In the genomic region with DNA sequence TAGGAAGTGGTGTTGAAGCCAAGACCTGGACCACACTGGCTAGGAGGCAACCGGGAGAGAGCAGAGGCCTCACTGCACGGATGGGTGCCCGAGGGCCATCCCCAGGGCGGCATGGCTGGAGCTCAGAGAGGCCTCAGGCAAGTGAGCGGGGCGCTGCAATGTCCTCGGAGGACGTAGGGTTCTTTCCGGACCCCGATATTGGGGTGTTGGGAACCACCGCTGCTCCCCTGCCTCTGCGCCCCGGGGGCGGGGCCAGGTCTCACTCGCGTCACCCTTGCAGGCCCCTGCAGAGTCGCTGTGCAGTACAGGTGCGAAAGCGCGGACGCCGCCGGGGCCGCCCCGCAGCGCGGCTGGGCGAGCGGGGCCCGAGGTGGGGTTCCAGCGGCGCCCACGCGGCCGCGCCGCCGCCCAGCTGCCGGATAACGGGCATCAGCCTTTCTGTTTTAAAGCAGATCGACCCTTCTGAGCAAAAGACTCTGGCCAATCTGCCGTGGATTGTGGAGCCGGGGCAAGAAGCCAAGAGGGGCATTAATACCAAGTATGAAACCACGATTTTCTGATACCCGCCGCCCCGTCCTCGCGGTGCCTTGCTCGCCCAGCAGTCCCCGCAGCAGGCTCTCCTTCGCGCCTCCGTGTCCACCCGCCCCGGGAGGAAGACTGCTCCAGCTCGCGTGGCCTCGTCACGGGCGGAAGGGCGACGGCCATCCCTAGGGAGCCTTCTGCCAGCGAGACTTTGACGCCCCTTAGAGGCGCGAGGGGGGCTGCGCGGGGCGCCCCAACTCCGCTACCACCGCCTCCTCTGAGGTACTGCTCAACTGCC, we compare ENCODE assay signal across 8 mouse cellular contexts.
A peak's percentile ranks its signal among the peaks of the same experiment; 100 is the strongest.
DNase-seq lines count a peak whose midpoint lies in the region; ATAC-seq and TF ChIP-seq lines count a peak whose summit lies in the region.

No protein-coding gene starts in this region.

- no peaks in the 10 kb centered on the region; the same call in 1 of the 2 replicates for H3K4me1 ChIP-seq in lung, postnatal 0 days (ENCODE audit: insufficient read depth, low read depth, low read length)
- H3K4me1 ChIP-seq in spleen, adult 2 months (ENCODE audit: control insufficient read depth, insufficient read depth, insufficient read length): peaks cover 2% of the 10 kb centered on the region; the same call in 1 of the 2 replicates

- no peak for TF ChIP-seq POLR2A in spleen, adult 2 months (IDR thresholded peaks at IDR 0.05; ENCODE audit: low read depth, low read length)

- H3K27me3 ChIP-seq in lung, postnatal 0 days (replicated peaks; ENCODE audit: insufficient read depth, low read length): peaks cover 19% of the 10 kb centered on the region; the same call in 1 of the 2 replicates
- peaks cover 7% of the 10 kb centered on the region; the same call in 1 of the 2 replicates for H3K27me3 ChIP-seq in spleen, adult 2 months (ENCODE audit: control insufficient read depth, insufficient read depth, low read length)

- no peaks in the 10 kb centered on the region for H3K36me3 ChIP-seq in lung, postnatal 0 days (ENCODE audit: insufficient read depth, low read length)
- H3K36me3 ChIP-seq in spleen, adult 2 months (ENCODE audit: control insufficient read depth, insufficient read depth, low read length): no peaks in the 10 kb centered on the region

- ATAC-seq in lung, postnatal 0 days: peak; percentile 56

- no peak overlapping the region for H3K9ac ChIP-seq in lung, postnatal 0 days (replicated peaks; ENCODE audit: low read depth)

- TF ChIP-seq CTCF in left cerebral cortex, adult 2 months (IDR thresholded peaks at IDR 0.05): no peak
- 0 out of 2 replicates have a peak, but pooled peaks have one; percentile 7 for TF ChIP-seq CTCF in lung, postnatal 0 days (IDR thresholded peaks at IDR 0.05)
- no peak for TF ChIP-seq CTCF in spleen, adult 2 months (IDR thresholded peaks at IDR 0.05; ENCODE audit: extremely low read depth, insufficient read depth, insufficient read length, insufficient replicate concordance)

- H3K9me3 ChIP-seq in lung, postnatal 0 days (ENCODE audit: low read length): no peaks in the 10 kb centered on the region

- peak overlapping the region; percentile 73 for H3K27ac ChIP-seq in left cerebral cortex, adult 2 months
- no peak overlapping the region for H3K27ac ChIP-seq in lung, postnatal 0 days (ENCODE audit: low read length)
- H3K27ac ChIP-seq in spleen, adult 2 months (ENCODE audit: insufficient read depth, low read length): no peak overlapping the region

- no peak for TF ChIP-seq EP300 in lung, postnatal 0 days (IDR thresholded peaks at IDR 0.05)

- peak in 1 of 2 experiments; percentile 35 for DNase-seq in left cerebral cortex, adult 2 months (ENCODE audit: extremely low spot score in 1 of 2, low spot score in 2 of 2)
- no peak for DNase-seq in left cerebral cortex, adult 8-10 months (ENCODE audit: low spot score in 2 of 2)
- DNase-seq in cerebellum, postnatal 14 days: peak; percentile 65 to 74
- peak; percentile 20 to 27 for DNase-seq in gastrocnemius, postnatal 36 days
- peak; percentile 14 for DNase-seq in induced T-regulatory cell, adult 2 months (ENCODE audit: low read depth)
- peak; percentile 23 for DNase-seq in lung, postnatal 0 days (ENCODE audit: low spot score)
- DNase-seq in spleen, adult 2 months (ENCODE audit: low read depth in 1 of 2, low spot score in 2 of 2): peak in 1 of 2 experiments; percentile 26
- DNase-seq in left cerebral cortex, postnatal 25 days (ENCODE audit: low spot score in 2 of 2): no peak

- peak overlapping the region; percentile 26 for H3K4me3 ChIP-seq in left cerebral cortex, adult 2 months
- peak overlapping the region; percentile 43 for H3K4me3 ChIP-seq in lung, postnatal 0 days (ENCODE audit: low read depth, low read length)
- H3K4me3 ChIP-seq in spleen, adult 2 months (ENCODE audit: extremely low read depth, insufficient read depth, insufficient read length): peak overlapping the region; percentile 53

- 2% methylated on average over 61 of the region's 72 CpGs for WGBS in lung, postnatal 0 days
- 8% methylated on average over 72 of the region's 72 CpGs for WGBS in spleen, adult 2 months

- intact Hi-C loops in left cerebral cortex, adult 2 months (cut with DNase I): loop anchor here (5.0 kb wide), 4 partner anchors 63 to 247 kb away; no protein-coding TSS in a partner anchor
- intact Hi-C loops in gastrocnemius, postnatal 36 days (cut with DNase I): no loop called here
- intact Hi-C loops in left cerebral cortex, postnatal 25 days (cut with DNase I): loop anchor here (5.0 to 10.0 kb wide), 3 partner anchors 63 to 245 kb away; no protein-coding TSS in a partner anchor

- peak overlapping the region; percentile 76 for H3K4me2 ChIP-seq in lung, postnatal 0 days (replicated peaks; ENCODE audit: low read depth, low read length)

Comparison
In these comparisons a context has a peak if more than half of its experiments do, and no peak if none do; other contexts are left out.
1. DNase-seq: peak in cerebellum, postnatal 14 days (2 of 2), gastrocnemius, postnatal 36 days (2 of 2), induced T-regulatory cell, adult 2 months (single experiment) and lung, postnatal 0 days (single experiment); none in left cerebral cortex, adult 8-10 months (0 of 2) and left cerebral cortex, postnatal 25 days (0 of 2).
2. Peak in every context shown above with its lines, with median percentiles within 50 percentile points of each other: H3K4me3 ChIP-seq.